Mouse (Mus musculus) cerebellum, adult 2 months (tissue): ENCODE data around the gene Clcn3.

Experiments used
- CTCF ChIP-seq: fragments of 200-500 bp; IDR thresholded peaks from 2 replicates; pipeline ENCODE4 v1.5.1; 2011; ENCODE audit warnings: low read depth, mild to moderate bottlenecking, control low read depth, low read length, moderate library complexity, borderline replicate concordance; ENCODE audit not compliant: insufficient read depth
- POLR2A ChIP-seq: fragments of 200-500 bp; IDR thresholded peaks from 2 replicates; pipeline ENCODE4 v1.6.1; 2011; ENCODE audit warnings: low read length, control low read depth, borderline replicate concordance; ENCODE audit not compliant: insufficient read depth

- TF ChIP-seq POLR2A (no peak), CTCF (no peak)
Measured at GRCm38 (mm10) chr8:60996468-60996867, 13.4 kb upstream of the Clcn3 start.
